Mouse (Mus musculus) neutrophil, adult 5-6 weeks (primary cell): ENCODE data around the gene Man2a2. TPM values are rescaled to one million over a fixed set of nuclear protein-coding genes. Genes with fewer than 3 reads are reported as not detected.

Source experiments
- ATAC-seq: fragments of 151-379, 151-347 bp; 2 replicates; pipeline ENCODE4 v1.8.0; 2017; ENCODE audit warnings: mild to moderate bottlenecking, moderate TSS enrichment; ENCODE audit not compliant: insufficient number of reproducible peaks, poor library complexity, low FRiP score, severe bottlenecking; ENCODE audit errors: extremely low read depth
- total RNA-seq: library from RNA; stranded (forward); fragments of 200-1000 nt; gene quantifications from 2 replicates; pipeline ENCODE4 v1.2.3, GENCODE M21; 2017

Man2a2 gene
- total RNA-seq = 46.7 and 58.4 TPM in 2 replicates

DNA sequence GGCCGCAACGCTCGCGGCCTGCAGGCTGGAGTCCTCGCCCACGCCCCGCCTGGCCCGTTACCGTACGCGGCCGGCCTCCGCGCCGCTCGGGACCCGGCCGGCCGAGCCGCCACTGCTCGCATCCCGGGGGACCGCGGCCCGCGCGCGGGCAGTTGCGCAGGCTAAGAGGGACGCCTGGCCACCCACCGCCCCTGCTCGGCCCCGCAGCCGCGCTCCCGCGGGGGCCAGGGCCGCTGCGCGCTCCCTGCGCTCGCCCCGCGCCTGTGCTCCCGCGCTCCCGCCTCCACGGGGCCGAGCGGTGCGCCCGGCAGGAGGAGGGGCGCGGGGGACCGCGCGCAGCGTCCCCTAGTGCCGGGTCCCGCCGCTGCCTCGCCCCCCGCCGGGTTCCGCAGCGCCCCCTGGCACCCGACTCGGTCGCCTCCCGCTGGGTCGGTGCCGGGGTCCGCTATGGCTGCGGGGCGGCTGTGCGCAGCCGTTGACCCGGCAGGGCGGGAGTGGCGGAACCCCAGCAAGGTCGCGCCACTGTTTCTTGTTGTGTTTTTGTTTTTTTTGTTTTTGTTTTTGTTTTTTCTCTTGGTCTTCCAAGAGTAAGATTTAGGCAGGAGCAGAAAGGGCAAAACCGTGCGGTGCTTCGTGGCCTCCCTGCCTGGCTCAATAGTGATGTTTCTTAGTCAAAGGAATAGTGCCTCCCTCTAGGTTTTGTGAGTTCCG, at the start of gene Man2a2:
Gene Man2a2 (minus strand): TSS at position 335 of the 711 bp plus-strand sequence.
- no peak for ATAC-seq

DNA sequence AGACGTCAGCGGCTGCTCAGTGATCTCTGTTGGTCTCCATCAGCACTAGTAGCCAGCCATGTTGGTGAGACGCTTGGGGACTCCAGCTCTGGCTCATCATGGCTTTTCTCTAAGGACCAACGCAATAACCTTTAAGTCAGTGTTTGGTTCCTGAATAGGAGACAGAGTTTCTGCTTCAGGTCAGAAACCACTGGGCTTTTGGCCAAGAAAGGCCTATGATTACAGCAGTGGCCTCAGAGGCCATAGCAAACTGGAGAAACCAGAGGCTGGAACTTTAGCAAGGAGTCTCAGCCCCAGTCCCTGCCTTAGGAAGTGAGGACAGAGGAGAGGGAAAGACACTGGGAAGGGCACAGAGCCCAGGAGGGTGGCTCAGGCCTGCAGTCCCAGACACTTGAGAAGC, 49.4 kb upstream of the Man2a2 start:
- ATAC-seq = no peak

DNA sequence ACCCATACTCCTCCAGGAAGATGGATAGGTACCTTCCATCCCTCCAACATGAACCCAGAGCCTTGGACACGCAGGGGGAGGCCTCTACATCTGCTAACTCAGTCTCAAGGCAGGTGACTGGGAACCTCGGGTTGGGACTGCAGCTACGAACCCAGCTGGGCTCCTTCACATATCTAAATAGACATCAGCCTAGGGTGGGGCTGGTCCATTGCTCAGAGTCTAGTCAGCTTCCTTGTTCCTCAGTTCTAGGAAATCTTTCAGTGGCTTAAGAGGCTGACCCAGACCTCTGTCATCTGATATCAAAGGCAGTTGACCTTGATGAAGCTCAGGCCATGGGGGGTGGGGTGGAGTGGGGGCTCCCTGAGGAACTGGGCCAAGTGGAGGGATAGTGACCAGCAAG, 48.1 kb upstream of the Man2a2 start:
- ATAC-seq = no peak

DNA sequence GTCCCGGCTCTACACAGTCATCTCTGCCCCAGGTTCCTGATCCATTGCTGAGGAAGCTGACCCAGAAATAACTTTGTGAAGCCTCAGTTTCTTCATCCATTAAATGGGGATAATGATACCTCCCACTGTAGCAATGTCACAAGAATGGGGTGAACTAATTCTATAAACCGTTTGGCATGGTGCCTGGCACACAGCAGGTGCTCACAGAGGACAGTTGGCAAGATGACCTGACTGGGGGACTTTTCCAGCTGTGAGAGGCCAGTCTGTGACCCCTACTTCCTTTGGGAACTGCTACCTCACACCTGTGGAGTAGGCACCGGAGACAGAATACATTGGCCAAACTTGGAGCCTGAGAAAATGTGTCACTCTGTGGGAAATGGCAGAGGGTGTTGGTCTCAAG, 46.9 kb upstream of the Man2a2 start:
- ATAC-seq = no peak

DNA sequence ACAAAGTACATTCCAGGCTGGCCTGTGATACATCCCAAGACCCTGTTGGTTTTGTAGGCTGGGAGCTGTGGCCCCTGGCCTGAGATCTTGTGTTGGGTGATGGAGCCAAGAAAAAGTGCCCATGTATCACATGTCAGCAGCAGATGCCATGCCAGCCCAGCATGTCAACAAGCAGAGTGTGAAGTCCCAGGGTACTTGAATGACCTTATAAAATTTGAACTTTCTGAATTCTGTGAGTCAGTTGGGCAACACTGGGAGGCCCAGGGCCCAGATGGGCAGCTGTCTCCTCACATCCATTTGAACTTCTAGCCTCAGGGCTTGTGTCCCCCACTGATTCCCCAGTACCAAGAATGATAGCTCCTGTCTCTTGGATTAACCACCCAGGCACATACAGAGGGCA, 46.4 kb upstream of the Man2a2 start:
- ATAC-seq = no peak

DNA sequence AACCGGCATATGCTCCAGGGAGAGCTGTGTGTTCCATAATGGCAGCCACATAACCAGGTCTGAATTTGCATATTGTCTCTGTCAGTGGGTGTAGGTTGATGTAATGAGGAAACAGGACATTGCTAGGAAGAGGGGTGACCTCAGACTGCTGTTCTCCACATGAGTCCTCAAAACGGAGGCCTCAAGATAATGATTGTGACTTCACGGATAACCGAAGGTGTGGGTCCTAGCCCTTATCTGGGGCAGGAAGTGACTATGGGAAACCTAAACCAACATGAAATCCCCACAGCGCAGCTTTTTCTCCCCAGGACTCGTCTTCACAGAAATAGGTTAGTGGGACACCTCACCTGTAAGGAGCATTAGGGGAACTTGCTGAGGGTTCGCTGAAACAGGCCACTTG, 45.8 kb upstream of the Man2a2 start:
- peak; percentile 28; the same call in 1 of the 2 replicates for ATAC-seq

DNA sequence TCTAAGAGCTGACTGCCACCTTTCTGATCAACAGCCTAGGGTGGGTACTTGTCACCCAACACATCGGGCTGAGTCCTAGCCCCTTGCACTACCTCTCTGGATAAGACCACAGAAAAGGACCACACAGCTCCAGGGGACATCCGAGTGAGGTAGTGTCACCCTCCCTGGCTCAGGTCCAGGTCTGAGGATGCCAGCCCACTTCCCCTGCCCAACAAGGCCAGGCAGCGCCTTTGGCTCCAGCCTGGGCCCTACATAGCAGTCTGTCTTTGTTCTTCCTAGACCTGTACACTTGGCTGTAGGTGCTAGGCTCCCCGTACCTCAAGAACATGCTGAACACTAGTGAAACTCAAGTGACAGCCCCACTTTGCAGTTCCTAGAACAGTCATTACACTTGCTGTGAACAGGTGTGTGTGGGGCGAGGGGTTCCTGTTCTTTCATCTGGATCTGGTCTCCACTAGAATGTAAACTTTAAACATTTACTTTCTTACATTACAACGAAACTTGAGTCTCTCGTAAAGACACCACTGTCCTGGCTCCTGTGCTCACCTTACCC, 43.2 kb upstream of the Man2a2 start:
- ATAC-seq = no peak

DNA sequence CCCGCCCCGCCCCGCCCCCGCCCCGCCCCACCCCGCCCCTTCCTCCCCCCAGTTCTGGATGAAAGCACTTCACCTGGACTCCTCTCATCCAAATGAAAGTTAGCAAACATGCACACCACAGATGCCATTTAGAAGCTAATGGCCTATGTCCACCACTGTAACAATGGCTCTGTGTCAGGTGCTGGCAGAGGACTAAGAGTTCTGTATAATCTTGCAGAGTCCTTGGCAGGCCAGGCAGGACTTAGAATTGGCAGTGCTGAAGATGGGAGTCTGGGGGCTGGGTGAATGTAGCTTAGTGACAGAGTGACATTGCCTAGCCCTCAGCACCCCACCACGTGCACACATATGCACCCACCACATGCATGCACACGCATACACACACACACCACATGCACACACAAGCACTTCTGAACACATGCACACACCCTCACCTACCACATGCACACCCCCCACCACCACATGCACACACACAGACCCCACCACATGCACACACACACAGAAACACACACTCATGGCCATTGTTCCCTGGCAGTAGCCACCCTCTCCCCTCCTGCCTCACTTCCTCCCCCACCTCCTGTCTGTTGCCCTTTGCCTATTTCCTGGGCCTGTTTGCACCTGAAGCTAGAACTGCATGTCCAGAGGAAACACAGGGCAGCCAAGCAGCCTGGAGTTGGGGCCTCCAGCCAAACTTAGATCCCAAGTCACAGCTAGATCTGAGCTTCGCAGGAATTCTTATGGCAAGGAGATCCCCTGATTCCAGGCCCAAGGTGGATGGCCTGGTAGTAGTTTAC, 42.5 kb upstream of the Man2a2 start:
- ATAC-seq = no peak

DNA sequence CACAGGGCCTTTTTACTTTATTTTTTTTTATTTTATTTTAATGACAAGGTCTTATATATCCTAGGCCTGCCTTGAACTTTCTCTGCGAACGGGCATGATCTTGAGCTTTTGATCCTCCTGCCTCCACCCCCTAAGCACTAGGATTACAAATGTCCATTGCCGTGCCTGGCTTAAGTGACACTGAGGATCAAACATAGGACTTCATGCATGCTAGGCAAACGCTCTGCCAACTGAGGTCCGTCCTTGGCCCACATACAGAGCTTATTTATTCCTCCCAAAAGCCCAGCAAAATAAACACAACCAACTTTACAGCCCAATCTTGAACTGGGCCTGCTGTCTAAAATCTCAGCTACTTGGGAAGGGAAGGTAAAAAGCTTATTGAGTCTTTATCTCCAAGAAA, 41.6 kb upstream of the Man2a2 start:
- ATAC-seq = no peak

DNA sequence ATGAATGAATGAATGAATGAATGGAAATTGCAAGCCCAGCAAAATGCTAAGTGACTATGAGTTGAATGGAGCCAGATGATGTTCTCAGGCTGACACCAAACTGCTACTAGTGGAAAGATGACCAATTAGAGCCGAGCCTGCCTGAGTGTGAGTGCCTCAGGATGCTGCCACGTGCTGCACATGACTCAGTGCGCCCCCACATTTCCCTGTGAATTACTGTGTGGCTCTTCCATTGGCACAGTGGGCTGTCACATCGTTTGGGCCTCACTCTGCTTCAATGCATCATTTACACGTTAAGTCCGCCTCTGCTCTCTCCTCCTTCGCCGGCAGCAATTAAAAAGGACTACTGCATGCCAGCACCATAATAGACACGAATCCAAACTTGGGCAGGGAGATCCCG, 41.1 kb upstream of the Man2a2 start:
- ATAC-seq = no peak

DNA sequence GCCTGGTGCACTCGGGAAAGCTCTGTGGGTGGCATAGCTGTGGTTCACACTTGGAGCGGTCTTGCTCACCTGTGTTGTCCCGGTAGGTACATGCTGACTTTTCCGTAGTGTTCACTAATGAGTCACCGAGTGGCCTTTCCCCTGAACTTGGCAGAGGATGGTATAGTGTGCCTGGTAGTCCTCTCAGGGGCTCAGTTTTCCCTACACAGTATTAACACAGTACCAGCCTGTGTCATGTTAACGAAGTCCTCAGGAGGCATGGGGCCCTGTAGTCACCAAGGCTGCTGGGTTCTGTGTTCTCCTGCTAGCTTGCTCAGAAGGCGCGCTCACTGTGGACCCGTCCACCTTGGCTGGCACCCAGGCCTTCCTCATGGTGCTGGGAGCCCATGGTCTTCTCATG, 39.2 kb upstream of the Man2a2 start:
- no peak for ATAC-seq

DNA sequence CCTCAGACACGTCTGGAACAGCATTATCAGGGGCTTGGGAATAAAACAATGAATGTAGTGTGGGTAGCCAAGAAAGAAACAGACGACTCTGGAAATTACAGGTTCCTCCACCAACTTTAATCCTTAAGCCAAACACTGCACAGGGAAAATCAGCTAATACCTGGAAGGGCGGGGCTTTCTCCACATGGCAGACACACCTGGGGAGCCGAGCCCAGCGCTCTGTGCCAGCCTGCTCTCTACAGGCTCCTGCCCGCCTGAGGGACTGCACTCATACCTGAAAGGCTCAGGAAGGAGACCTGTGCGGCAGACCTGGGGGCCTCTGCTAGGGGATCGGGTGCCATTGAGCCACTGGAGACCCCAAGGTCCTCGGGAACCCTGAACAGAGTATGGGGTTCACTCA, 36.5 kb upstream of the Man2a2 start:
- no peak for ATAC-seq

DNA sequence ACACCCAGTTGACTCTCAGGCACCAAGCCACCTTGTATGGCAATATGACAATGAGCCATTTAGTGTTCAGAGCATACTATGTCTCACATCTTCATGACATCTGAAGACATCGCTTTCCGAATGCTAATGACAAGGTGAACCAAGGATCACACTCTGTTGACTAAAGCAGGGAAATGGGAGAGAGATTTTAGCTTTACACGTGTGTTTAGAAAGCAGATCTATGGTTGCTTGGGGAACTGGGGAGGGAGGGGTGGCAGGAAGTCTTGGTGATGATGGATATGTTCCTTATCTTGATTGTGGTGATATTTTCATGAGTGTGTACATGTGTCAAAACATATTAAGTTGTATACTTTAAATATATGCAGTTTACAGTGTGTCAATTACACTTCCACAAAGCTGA, 35.0 kb upstream of the Man2a2 start:
- no peak for ATAC-seq

DNA sequence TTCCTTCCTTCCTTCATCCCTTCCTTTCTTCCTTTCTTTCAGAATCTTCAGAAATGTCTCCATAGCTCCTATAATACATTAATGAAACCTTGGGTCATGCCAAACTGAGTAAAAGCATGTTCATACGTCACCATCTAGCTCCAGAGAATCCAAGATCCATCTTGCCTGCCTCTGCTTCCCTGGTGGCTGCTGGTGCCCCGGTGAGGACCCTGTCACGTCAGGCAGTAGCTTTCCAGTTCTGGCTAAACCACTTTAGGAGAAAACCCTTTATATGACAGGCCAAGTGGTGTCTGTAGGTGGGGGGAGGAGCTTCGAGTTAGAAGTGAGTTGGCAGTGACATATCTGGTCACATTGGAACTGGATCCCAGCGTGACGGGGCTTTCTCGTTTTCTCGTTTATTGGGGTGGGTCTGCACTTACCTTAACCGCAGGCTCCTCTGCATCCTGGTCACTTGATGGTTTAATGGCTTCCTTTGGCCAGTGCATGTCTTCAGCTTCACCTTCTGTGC, 34.1 kb upstream of the Man2a2 start, which contains the start of gene Furin:
Gene Furin (minus strand): TSS at position 249 of the 508 bp plus-strand sequence.
- no peak for ATAC-seq

DNA sequence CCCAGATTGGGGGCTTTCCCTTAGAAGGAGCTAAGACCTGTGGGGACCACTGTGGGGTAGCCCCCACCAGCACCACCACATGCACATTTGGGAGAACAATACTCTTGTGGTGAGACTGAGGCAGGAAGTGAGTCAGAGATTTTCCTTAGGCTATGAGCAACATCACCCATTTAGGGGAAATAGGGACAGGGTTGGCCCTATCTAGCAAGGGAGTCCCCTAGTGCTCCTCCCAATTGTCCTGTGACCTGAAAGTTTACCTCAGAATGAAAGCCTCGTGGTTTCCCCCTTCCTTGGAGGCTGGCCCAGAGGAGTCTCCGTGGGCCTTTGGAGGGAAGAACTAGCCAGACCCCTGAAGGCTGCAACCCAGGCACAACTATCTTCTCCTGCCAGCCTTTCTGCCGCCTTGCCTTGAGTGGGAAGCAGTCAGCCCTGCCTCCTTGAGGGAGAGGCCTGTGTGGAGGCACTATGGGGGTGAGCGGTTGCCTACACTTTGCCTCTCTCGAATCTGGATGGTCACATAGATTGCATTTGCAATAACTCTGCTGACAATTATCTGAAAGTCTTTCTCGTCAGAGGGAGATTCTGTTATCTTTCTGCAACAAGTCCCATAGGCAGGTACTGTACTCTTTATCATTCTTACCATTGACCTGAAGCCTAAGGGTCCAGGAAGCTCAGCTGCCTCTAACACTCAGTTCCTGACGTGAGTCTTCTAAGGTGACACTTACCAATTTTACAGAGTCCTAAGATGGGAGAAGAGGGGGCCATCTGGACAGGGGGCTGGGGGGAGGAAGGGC, 33.1 kb upstream of the Man2a2 start:
- ATAC-seq = 0 out of 2 replicates have a peak, but pooled peaks have one; percentile 17

DNA sequence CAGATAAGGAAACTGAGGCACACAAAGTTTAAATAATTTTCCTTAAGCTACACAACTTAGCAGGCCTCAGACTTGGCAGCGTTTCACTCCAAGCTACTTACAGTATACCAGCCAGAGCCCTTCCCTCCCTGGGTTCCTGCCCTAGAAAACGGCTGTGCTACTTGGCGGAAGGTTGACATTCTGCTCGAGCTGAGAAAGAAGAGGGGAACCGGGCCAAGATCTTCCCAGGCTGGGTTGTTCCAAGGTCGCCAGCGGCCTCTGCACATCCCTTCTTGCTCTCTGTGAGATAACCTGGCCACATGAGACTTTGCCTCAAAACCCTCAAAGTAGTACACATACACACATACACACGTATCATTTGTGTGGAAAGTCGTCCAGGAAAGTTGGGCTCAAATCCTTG, 32.4 kb upstream of the Man2a2 start:
- ATAC-seq = no peak

DNA sequence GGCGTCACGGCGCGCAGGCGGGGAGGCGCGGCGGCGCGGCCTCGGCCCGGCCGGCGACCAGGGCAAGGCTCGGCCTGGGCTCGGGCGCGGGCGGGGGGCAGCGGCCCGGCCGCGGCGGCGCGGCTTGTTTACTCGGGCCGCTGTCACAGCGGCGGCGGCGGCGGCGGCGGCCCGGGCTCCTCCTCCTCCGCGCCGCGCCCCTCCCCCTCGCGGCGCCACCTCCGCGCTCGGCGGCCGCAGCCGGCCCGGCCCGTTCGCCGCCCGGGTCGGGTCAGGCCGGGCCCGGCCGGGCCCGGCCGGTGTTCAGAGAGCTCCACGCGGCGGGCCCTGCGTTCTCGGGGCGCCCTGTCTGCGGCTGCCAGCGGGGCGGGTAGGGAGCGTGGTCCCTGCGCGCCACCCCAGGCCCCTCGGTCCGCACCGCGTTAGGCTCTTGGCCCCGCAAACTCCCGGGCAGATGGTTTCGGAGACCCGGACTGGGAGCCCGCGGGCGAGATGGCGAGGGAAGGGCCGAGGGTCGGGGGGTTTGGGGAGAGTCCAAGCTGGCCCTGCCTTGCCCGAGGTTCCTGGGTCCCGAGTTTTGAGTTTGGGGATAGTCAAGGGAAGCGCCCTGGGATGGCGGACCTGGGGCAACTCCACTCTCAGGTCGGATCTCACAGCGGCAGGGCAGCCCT, 31.6 kb upstream of the Man2a2 start:
- ATAC-seq = peak; percentile 13; the same call in 1 of the 2 replicates

DNA sequence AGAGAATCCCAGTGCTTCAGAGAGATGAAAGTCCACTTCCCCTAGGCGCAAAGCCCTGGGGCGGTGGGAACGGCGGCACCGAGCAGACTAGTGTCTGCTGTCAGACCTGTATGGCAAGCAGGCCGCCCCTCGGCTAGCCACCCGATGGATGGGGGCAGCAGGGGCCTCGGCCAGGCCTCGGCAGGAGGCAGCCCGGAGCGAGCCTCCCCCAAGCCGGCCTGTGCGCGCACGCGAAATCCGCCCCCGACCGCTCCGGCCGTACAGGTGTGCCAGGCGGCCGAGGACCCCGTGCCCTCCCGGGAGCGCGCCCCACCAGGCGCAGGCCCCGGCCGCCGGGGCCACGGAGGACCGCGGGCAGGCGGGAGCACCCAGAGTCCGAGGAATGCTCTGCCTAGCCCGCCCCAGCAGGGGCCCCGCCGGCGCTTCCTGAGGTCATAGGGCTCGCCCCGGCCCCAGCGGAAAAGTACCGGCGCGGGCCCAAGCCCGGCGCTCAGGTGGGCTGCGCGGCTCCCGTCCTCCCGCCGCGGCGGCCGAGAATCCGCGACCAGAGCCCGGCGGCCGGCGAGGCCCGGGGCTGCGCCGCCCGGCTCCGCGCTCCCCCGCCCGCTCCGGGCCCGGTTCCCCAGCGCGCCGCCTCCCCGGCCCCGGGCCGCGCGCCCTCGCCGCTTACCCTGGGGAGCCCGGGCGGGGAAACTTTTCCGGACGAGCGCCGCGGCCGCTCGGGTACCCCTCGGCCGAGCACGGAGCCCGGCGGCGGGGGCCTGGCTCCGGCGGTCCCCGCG, 30.9 kb upstream of the Man2a2 start:
- no peak for ATAC-seq
